Mouse (Mus musculus): ENCODE measurements at regions not wholly inside any gene's neighbourhood (a gene's known extent, or its start where the extent isn't known, plus 50 kb on each side); places are given as distances from the start of the nearest gene placed in this dataset.

GRCm38 (mm10) chr7:133315197-133316029, 191.3 kb upstream of the Ctbp2 start:
- ATAC-seq (replicated peaks; ENCODE audit: extremely low read depth, insufficient read depth, low FRiP score): peak; percentile 52
- Histone ChIP-seq H3K27me3 (ENCODE audit: control insufficient read depth, insufficient read depth, low read length) (no peaks in the 10 kb centered on the region), H3K27ac (ENCODE audit: low read length) (no peak overlapping the region), H3K9me3 (replicated peaks; ENCODE audit: control insufficient read depth, low read length) (no peaks in the 10 kb centered on the region), H3K4me3 (ENCODE audit: low read length) (no peak overlapping the region), H3K4me1 (ENCODE audit: control insufficient read depth, insufficient read depth, low read length) (peaks cover 10% of the 10 kb centered on the region), H3K4me2 (ENCODE audit: low read depth, low read length) (peak overlapping the region; percentile 8; the same call in 1 of the 2 replicates), H3K36me3 (ENCODE audit: control insufficient read depth, insufficient read depth) (no peaks in the 10 kb centered on the region), H3K9ac (ENCODE audit: low read length) (no peak overlapping the region)
- 28% methylated on average over 10 of the region's 10 CpGs for WGBS

GRCm38 (mm10) chr7:133313115-133313514, 189.0 kb upstream of the Ctbp2 start:
- H3K36me3 ChIP-seq (ENCODE audit: control insufficient read depth, insufficient read depth): no peaks in the 10 kb centered on the region
- no peak for ATAC-seq (replicated peaks; ENCODE audit: extremely low read depth, insufficient read depth, low FRiP score)
- 59% methylated on average over 5 of the region's 5 CpGs for WGBS

GRCm38 (mm10) chr7:133311116-133311801, 187.1 kb upstream of the Ctbp2 start:
- 52% methylated on average over 9 of the region's 9 CpGs for WGBS
- no peak overlapping the region for H3K4me2 ChIP-seq (ENCODE audit: low read depth, low read length)
- no peak for ATAC-seq (replicated peaks; ENCODE audit: extremely low read depth, insufficient read depth, low FRiP score)

More at GRCm38 (mm10) chr7:133313115-133313514, 189.0 kb upstream of the Ctbp2 start:
- no peaks in the 10 kb centered on the region for H3K9me3 ChIP-seq (replicated peaks; ENCODE audit: control insufficient read depth, low read length)
- H3K4me1 ChIP-seq (ENCODE audit: control insufficient read depth, insufficient read depth, low read length): peaks cover 10% of the 10 kb centered on the region
- H3K4me2 ChIP-seq (ENCODE audit: low read depth, low read length): no peak overlapping the region
- no peak overlapping the region for H3K4me3 ChIP-seq (ENCODE audit: low read length)
- H3K27me3 ChIP-seq (ENCODE audit: control insufficient read depth, insufficient read depth, low read length): no peaks in the 10 kb centered on the region
- H3K9ac ChIP-seq (ENCODE audit: low read length): no peak overlapping the region
- no peak overlapping the region for H3K27ac ChIP-seq (ENCODE audit: low read length)

GRCm38 (mm10) chr7:133304461-133304860, 180.3 kb upstream of the Ctbp2 start:
- Histone ChIP-seq H3K36me3 (ENCODE audit: control insufficient read depth, insufficient read depth) (no peaks in the 10 kb centered on the region), H3K4me1 (ENCODE audit: control insufficient read depth, insufficient read depth, low read length) (no peaks in the 10 kb centered on the region), H3K9me3 (replicated peaks; ENCODE audit: control insufficient read depth, low read length) (no peaks in the 10 kb centered on the region), H3K9ac (ENCODE audit: low read length) (no peak overlapping the region), H3K27me3 (ENCODE audit: control insufficient read depth, insufficient read depth, low read length) (no peaks in the 10 kb centered on the region), H3K27ac (ENCODE audit: low read length) (no peak overlapping the region), H3K4me3 (ENCODE audit: low read length) (no peak overlapping the region), H3K4me2 (ENCODE audit: low read depth, low read length) (no peak overlapping the region)
- 62% methylated on average over 5 of the region's 5 CpGs for WGBS
- no peak for ATAC-seq (replicated peaks; ENCODE audit: extremely low read depth, insufficient read depth, low FRiP score)

More at GRCm38 (mm10) chr7:133311116-133311801, 187.1 kb upstream of the Ctbp2 start:
- H3K4me1 ChIP-seq (ENCODE audit: control insufficient read depth, insufficient read depth, low read length): peaks cover 7% of the 10 kb centered on the region
- no peak overlapping the region for H3K4me3 ChIP-seq (ENCODE audit: low read length)
- H3K27ac ChIP-seq (ENCODE audit: low read length): no peak overlapping the region
- H3K9ac ChIP-seq (ENCODE audit: low read length): no peak overlapping the region
- H3K36me3 ChIP-seq (ENCODE audit: control insufficient read depth, insufficient read depth): no peaks in the 10 kb centered on the region
- H3K27me3 ChIP-seq (ENCODE audit: control insufficient read depth, insufficient read depth, low read length): no peaks in the 10 kb centered on the region
- H3K9me3 ChIP-seq (replicated peaks; ENCODE audit: control insufficient read depth, low read length): no peaks in the 10 kb centered on the region

GRCm38 (mm10) chr7:133290471-133290870, 166.3 kb upstream of the Ctbp2 start:
- ATAC-seq (replicated peaks; ENCODE audit: extremely low read depth, insufficient read depth, low FRiP score): no peak
- Histone ChIP-seq H3K4me2 (ENCODE audit: low read depth, low read length) (no peak overlapping the region), H3K9ac (ENCODE audit: low read length) (no peak overlapping the region), H3K4me3 (ENCODE audit: low read length) (no peak overlapping the region), H3K4me1 (ENCODE audit: control insufficient read depth, insufficient read depth, low read length) (no peaks in the 10 kb centered on the region), H3K9me3 (replicated peaks; ENCODE audit: control insufficient read depth, low read length) (no peaks in the 10 kb centered on the region), H3K27me3 (ENCODE audit: control insufficient read depth, insufficient read depth, low read length) (no peaks in the 10 kb centered on the region), H3K36me3 (ENCODE audit: control insufficient read depth, insufficient read depth) (no peaks in the 10 kb centered on the region), H3K27ac (ENCODE audit: low read length) (no peak overlapping the region)
- 78% methylated on average over 3 of the region's 3 CpGs for WGBS

- Histone ChIP-seq H3K27ac (ENCODE audit: low read length) (no peak overlapping the region), H3K27me3 (ENCODE audit: control insufficient read depth, insufficient read depth, low read length) (no peaks in the 10 kb centered on the region), H3K9me3 (replicated peaks; ENCODE audit: control insufficient read depth, low read length) (no peaks in the 10 kb centered on the region), H3K4me2 (ENCODE audit: low read depth, low read length) (no peak overlapping the region), H3K4me1 (ENCODE audit: control insufficient read depth, insufficient read depth, low read length) (no peaks in the 10 kb centered on the region), H3K9ac (ENCODE audit: low read length) (no peak overlapping the region), H3K36me3 (ENCODE audit: control insufficient read depth, insufficient read depth) (no peaks in the 10 kb centered on the region), H3K4me3 (ENCODE audit: low read length) (no peak overlapping the region)
- WGBS: 66% methylated on average over 3 of the region's 3 CpGs
- ATAC-seq (replicated peaks; ENCODE audit: extremely low read depth, insufficient read depth, low FRiP score): no peak
Measured at GRCm38 (mm10) chr7:133288236-133288635, 164.1 kb upstream of the Ctbp2 start.

GRCm38 (mm10) chr7:133286836-133287235, 162.7 kb upstream of the Ctbp2 start:
- Histone ChIP-seq H3K9me3 (replicated peaks; ENCODE audit: control insufficient read depth, low read length) (no peaks in the 10 kb centered on the region), H3K36me3 (ENCODE audit: control insufficient read depth, insufficient read depth) (no peaks in the 10 kb centered on the region), H3K4me3 (ENCODE audit: low read length) (no peak overlapping the region), H3K4me2 (ENCODE audit: low read depth, low read length) (no peak overlapping the region), H3K27ac (ENCODE audit: low read length) (no peak overlapping the region), H3K27me3 (ENCODE audit: control insufficient read depth, insufficient read depth, low read length) (no peaks in the 10 kb centered on the region), H3K9ac (ENCODE audit: low read length) (no peak overlapping the region), H3K4me1 (ENCODE audit: control insufficient read depth, insufficient read depth, low read length) (no peaks in the 10 kb centered on the region)
- 86% methylated on average over 7 of the region's 7 CpGs for WGBS
- ATAC-seq (replicated peaks; ENCODE audit: extremely low read depth, insufficient read depth, low FRiP score): no peak

GRCm38 (mm10) chr7:133286216-133286615, 162.1 kb upstream of the Ctbp2 start:
- H3K36me3 ChIP-seq (ENCODE audit: control insufficient read depth, insufficient read depth): no peaks in the 10 kb centered on the region
- ATAC-seq (replicated peaks; ENCODE audit: extremely low read depth, insufficient read depth, low FRiP score): no peak
- no peak overlapping the region for H3K27ac ChIP-seq (ENCODE audit: low read length)
- H3K4me3 ChIP-seq (ENCODE audit: low read length): no peak overlapping the region
- no peak overlapping the region for H3K9ac ChIP-seq (ENCODE audit: low read length)
- no peaks in the 10 kb centered on the region for H3K4me1 ChIP-seq (ENCODE audit: control insufficient read depth, insufficient read depth, low read length)
- H3K9me3 ChIP-seq (replicated peaks; ENCODE audit: control insufficient read depth, low read length): no peaks in the 10 kb centered on the region
- H3K27me3 ChIP-seq (ENCODE audit: control insufficient read depth, insufficient read depth, low read length): no peaks in the 10 kb centered on the region
- no peak overlapping the region for H3K4me2 ChIP-seq (ENCODE audit: low read depth, low read length)
- WGBS: 77% methylated on average over 5 of the region's 5 CpGs

- Histone ChIP-seq H3K4me2 (ENCODE audit: low read depth, low read length) (no peak overlapping the region), H3K4me1 (ENCODE audit: control insufficient read depth, insufficient read depth, low read length) (no peaks in the 10 kb centered on the region), H3K4me3 (ENCODE audit: low read length) (no peak overlapping the region), H3K9me3 (replicated peaks; ENCODE audit: control insufficient read depth, low read length) (no peaks in the 10 kb centered on the region), H3K9ac (ENCODE audit: low read length) (no peak overlapping the region), H3K27ac (ENCODE audit: low read length) (no peak overlapping the region), H3K27me3 (ENCODE audit: control insufficient read depth, insufficient read depth, low read length) (peaks cover 34% of the 10 kb centered on the region), H3K36me3 (ENCODE audit: control insufficient read depth, insufficient read depth) (no peaks in the 10 kb centered on the region)
- WGBS: 49% methylated on average over 5 of the region's 5 CpGs
- no peak for ATAC-seq (replicated peaks; ENCODE audit: extremely low read depth, insufficient read depth, low FRiP score)
Measured at GRCm38 (mm10) chr7:133262161-133262560, 138.0 kb upstream of the Ctbp2 start.

All from heart, embryonic 16.5 days (tissue).